Mouse (Mus musculus) layer of hippocampus, adult 9-11 months (tissue): ENCODE measurements around the gene Olfr814.
"Not testable (repeated sequence)": the region's sequence is repeated elsewhere in the genome, so short reads cannot be mapped to it uniquely, and the experiment has no call there.

Source experiments
- DNase-seq: peaks from one replicate; pipeline ENCODE4 v3.0.0; 2022

Gene Olfr814

GRCm38 (mm10) chr10:129879751-129880150 lies at the start of gene Olfr814:
TSS of gene Olfr814 (minus strand) at chr10:129879851.
- not testable (repeated sequence) for DNase-seq

- DNase-seq: no peak
These were observed 35.8 kb upstream of the Olfr814 start, which contains the start of gene Olfr816 for GRCm38 (mm10) chr10:129915497-129915896. TSS of gene Olfr816 (minus strand) at chr10:129915597.

GRCm38 (mm10) chr10:129905767-129906166 lies 26.1 kb upstream of the Olfr814 start, which contains the start of gene Olfr815:
TSS of gene Olfr815 (minus strand) at chr10:129905867.
- not testable (repeated sequence) for DNase-seq

- no peak for DNase-seq
These were observed 6.3 kb upstream of the Olfr814 start for GRCm38 (mm10) chr10:129885934-129886333.

- DNase-seq: not testable (repeated sequence)
These were observed 5.8 kb upstream of the Olfr814 start for GRCm38 (mm10) chr10:129885496-129885895.

- DNase-seq: no peak
These were observed 24.6 kb downstream of the Olfr814 start, which contains the start of gene Olfr813 for GRCm38 (mm10) chr10:129855067-129855466. TSS of gene Olfr813 (plus strand) at chr10:129855367.

- no peak for DNase-seq
These were observed 32.3 kb downstream of the Olfr814 start for GRCm38 (mm10) chr10:129847343-129847742.

- DNase-seq: no peak
These were observed 33.7 kb downstream of the Olfr814 start, which contains the start of gene Olfr812 for GRCm38 (mm10) chr10:129845994-129846393. TSS of gene Olfr812 (minus strand) at chr10:129846094.
